Comparison of ENCODE assay signal across 32 mouse cellular contexts in the genomic region with DNA sequence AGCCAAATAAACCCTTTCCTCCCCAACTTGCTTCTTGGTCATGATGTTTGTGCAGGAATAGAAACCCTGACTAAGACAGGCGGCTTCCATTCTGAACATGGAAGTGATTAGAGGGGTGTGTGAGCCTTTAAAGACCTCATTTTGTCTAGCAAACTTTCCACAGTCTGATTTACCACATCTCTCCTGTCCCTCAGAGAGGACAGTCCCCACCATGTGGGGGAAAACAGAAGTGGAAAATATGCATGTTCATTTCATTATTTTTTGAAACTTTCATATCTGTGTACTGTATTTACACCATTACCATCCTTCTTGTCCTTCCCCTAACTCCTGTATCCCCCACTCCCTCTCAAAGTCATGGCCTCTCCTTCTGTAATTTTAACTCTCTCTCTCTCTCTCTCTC. TPM values are rescaled to one million over a fixed set of nuclear protein-coding genes. Genes with fewer than 3 reads are reported as not detected.
"Had no signal": no experiment of that assay in that cellular context is flagged by ENCODE, and none has a peak within 500 bp of the region (broad histone marks: within the 10 kb centered on the region; RNA-seq: fewer than 3 reads in every experiment).

No protein-coding gene starts in this region.

- DNase-seq: gastrocnemius, postnatal 14 days; gastrocnemius, postnatal 36 days; heart, adult 11 months; heart, adult 2 months; heart, postnatal 4 days; kidney, adult 18-20 months; kidney, adult 8-10 months; kidney, postnatal 14 days; kidney, postnatal 36 days; layer of hippocampus, adult 9-11 months; layer of hippocampus, postnatal 36 days; left cerebral cortex, postnatal 4 days; liver, embryonic 13.5 days had no signal

- H3K9me3 ChIP-seq: heart, embryonic 13.5 days; heart, embryonic 15.5 days; hindbrain, embryonic 10.5 days; hindbrain, embryonic 12.5 days; intestine, embryonic 15.5 days; limb, embryonic 13.5 days; limb, embryonic 15.5 days; liver, embryonic 13.5 days had no signal

- H3K4me3 ChIP-seq: heart, adult 2 months; heart, embryonic 13.5 days; heart, embryonic 15.5 days; hindbrain, embryonic 10.5 days; hindbrain, embryonic 12.5 days; intestine, embryonic 15.5 days; limb, embryonic 13.5 days; limb, embryonic 15.5 days; liver, embryonic 13.5 days had no signal

- H3K27ac ChIP-seq: heart, adult 2 months; heart, embryonic 13.5 days; heart, embryonic 15.5 days; hindbrain, embryonic 10.5 days; hindbrain, embryonic 12.5 days; hindbrain, embryonic 14.5 days; intestine, embryonic 15.5 days; kidney, postnatal 0 days; limb, embryonic 13.5 days; limb, embryonic 15.5 days; liver, embryonic 13.5 days had no signal

- H3K36me3 ChIP-seq: heart, embryonic 13.5 days; heart, embryonic 15.5 days; hindbrain, embryonic 10.5 days; hindbrain, embryonic 12.5 days; intestine, embryonic 15.5 days; limb, embryonic 13.5 days; limb, embryonic 15.5 days; liver, embryonic 13.5 days had no signal

- ATAC-seq: hindbrain, embryonic 16.5 days; intestine, embryonic 15.5 days; intestine, postnatal 0 days had no signal

- H3K4me1 ChIP-seq: heart, embryonic 13.5 days; heart, embryonic 15.5 days; hindbrain, embryonic 12.5 days; intestine, embryonic 15.5 days; limb, embryonic 13.5 days; limb, embryonic 15.5 days; liver, embryonic 13.5 days had no signal

- H3K4me2 ChIP-seq: heart, embryonic 11.5 days; heart, embryonic 13.5 days; heart, embryonic 15.5 days; hindbrain, embryonic 12.5 days; hindbrain, embryonic 14.5 days; intestine, embryonic 15.5 days; limb, embryonic 13.5 days; limb, embryonic 15.5 days; liver, embryonic 13.5 days had no signal

- H3K27me3 ChIP-seq: heart, embryonic 13.5 days; heart, embryonic 15.5 days; intestine, embryonic 15.5 days; limb, embryonic 15.5 days had no signal

- H3K9ac ChIP-seq: heart, embryonic 13.5 days; heart, embryonic 15.5 days; hindbrain, embryonic 12.5 days; hindbrain, embryonic 14.5 days; intestine, embryonic 15.5 days; limb, embryonic 13.5 days; limb, embryonic 15.5 days; liver, embryonic 13.5 days had no signal

RNA-seq across cellular contexts. Expression of a gene that starts 49.6 kb away (rescaled TPM):
- polyA plus RNA-seq: frontal cortex, adult 2 months; gonadal fat pad, adult 2 months; heart, adult 2 months; heart, embryonic 13.5 days; heart, embryonic 15.5 days; heart, postnatal 0 days; intestine, embryonic 15.5 days; intestine, postnatal 0 days; kidney, embryonic 14.5 days; kidney, postnatal 0 days; large intestine, adult 2 months; limb, embryonic 11.5 days; limb, embryonic 13.5 days; limb, embryonic 15.5 days; liver, adult 2 months; liver, embryonic 13.5 days had no signal
